Mouse (Mus musculus) liver, embryonic 15.5 days (tissue): ENCODE results near the gene N6amt1. TPM values are rescaled to one million over a fixed set of nuclear protein-coding genes. Genes with fewer than 3 reads are reported as not detected.

Source experiments
- ATAC-seq: fragments of 200-750 bp; cut with Nextera tagmentation; 2 replicates; pipeline ENCODE4 v1.8.0; 2017; ENCODE audit warnings: moderate number of reproducible peaks, mild to moderate bottlenecking, moderate library complexity; ENCODE audit not compliant: insufficient read depth
- H3K27ac ChIP-seq: fragments of 300-500 bp; sonication (generic); replicated peaks from 2 replicates; pipeline ENCODE4 v1.5.1; 2015; ENCODE audit warnings: mild to moderate bottlenecking, inconsistent platforms
- H3K27me3 ChIP-seq: fragments of 300-500 bp; sonication (generic); 2 replicates; pipeline ENCODE4 v1.6.1; 2015; ENCODE audit warnings: mild to moderate bottlenecking, inconsistent platforms
- H3K36me3 ChIP-seq: fragments of 300-500 bp; sonication (generic); replicated peaks from 2 replicates; pipeline ENCODE4 v1.6.1; 2015; ENCODE audit warnings: moderate library complexity, mild to moderate bottlenecking, inconsistent platforms
- H3K4me1 ChIP-seq: fragments of 300-500 bp; sonication (generic); replicated peaks from 2 replicates; pipeline ENCODE4 v1.6.1; 2015; ENCODE audit warnings: inconsistent platforms
- H3K4me2 ChIP-seq: fragments of 300-500 bp; sonication (generic); 2 replicates; pipeline ENCODE4 v1.6.1; 2015; ENCODE audit warnings: moderate library complexity, mild to moderate bottlenecking, inconsistent platforms
- H3K4me3 ChIP-seq: fragments of 300-500 bp; sonication (generic); replicated peaks from 2 replicates; pipeline ENCODE4 v1.5.1; 2015; ENCODE audit warnings: mild to moderate bottlenecking, inconsistent platforms
- H3K9ac ChIP-seq: fragments of 300-500 bp; sonication (generic); 2 replicates; pipeline ENCODE4 v1.6.1; 2015; ENCODE audit warnings: moderate library complexity, mild to moderate bottlenecking, inconsistent platforms
- H3K9me3 ChIP-seq: fragments of 300-500 bp; sonication (generic); replicated peaks from 2 replicates; pipeline ENCODE4 v1.6.1; 2016; ENCODE audit warnings: inconsistent platforms
- WGBS: fragments of 180-500 bp; shearing (Covaris S2); methylation state at CpG from one replicate; pipeline ENCODE4 v1.1.7; 2015; ENCODE audit warnings: mixed read lengths; ENCODE audit not compliant: insufficient replicate concordance; 5-methylcytosine and 5-hydroxymethylcytosine counted together
- polyA plus RNA-seq: library from polyadenylated mRNA; unstranded; fragments of >200 nt; fragmentation: Nextera tagmentation; extraction: Ambion mirVana; gene quantifications from 2 replicates; pipeline ENCODE4 v1.2.1, GENCODE M21; 2015

N6amt1 gene
- polyA plus RNA-seq, 1 experiment from 2014 or later: 6.0 TPM

DNA sequence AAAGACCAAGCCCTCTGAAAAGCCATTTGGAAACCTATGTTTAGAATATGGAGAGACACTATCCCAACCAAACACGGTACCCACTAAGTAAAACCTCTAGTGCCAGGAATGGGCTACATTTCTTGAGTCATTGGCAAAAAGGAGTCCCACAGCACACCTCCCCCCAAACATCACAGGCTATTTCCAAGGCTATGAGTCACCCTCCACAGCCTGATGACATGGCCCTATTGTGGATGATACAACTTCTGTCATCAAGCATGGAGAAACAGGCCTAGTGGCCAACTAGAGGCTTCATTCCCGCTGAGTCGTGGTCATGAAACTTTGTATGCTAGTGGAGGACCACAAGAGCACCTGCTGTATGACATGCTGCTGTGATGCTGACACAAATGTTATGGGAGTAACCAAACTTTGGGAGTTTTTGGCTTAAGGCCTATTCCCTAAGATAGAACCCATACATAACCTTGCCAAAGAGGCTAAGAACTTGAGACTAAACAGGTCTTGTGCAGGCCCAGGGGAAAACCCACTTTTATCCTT is 33.5 kb downstream of the N6amt1 start:
- H3K9me3 ChIP-seq: no peaks in the 10 kb centered on the region
- H3K27ac ChIP-seq: no peak overlapping the region
- no peak overlapping the region for H3K4me3 ChIP-seq
- no peak overlapping the region for H3K9ac ChIP-seq
- peaks cover 60% of the 10 kb centered on the region for H3K36me3 ChIP-seq
- WGBS: 80% methylated on average over 3 of the region's 3 CpGs
- H3K4me2 ChIP-seq: no peak overlapping the region
- no peaks in the 10 kb centered on the region for H3K27me3 ChIP-seq
- H3K4me1 ChIP-seq: no peaks in the 10 kb centered on the region
- no peak for ATAC-seq

DNA sequence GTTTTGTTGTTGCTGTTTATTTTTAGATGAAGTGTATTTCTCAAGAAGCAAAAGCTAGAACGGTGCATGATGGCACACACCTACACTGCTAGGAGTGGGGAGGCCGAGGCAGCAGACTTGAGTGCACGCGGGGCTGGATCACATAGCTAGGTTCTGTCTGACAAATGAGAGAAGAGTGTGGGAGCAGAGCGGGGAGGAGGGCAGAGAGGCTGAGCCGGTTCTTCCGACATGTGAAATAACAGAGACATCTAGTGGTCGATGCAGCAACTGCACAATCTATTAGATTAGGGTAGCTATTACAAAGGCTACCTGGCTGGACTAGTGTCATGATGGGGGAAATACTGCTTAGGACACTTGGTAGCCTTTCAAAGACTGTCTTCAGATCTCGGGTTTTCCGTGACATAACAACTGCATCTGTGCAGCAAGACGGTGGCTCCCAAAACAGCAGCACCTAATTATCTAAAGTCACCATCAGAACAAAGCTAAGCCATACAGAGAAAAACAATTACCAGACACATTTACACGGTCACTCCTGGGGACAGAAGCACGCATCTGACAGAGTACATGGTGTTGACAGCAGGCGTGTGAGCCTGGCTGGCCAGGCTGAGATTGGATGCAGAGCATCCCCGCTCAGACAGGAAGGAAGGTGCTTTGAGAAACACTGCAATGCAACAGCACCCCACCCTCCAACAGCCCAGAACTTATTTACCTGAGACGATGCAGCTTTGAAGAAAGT is 40.0 kb downstream of the N6amt1 start:
- Histone ChIP-seq H3K27ac (no peak overlapping the region), H3K9ac (no peak overlapping the region), H3K4me3 (no peak overlapping the region), H3K4me1 (no peaks in the 10 kb centered on the region), H3K27me3 (no peaks in the 10 kb centered on the region), H3K9me3 (no peaks in the 10 kb centered on the region), H3K4me2 (no peak overlapping the region), H3K36me3 (peaks cover 72% of the 10 kb centered on the region)
- WGBS: 51% methylated on average over 16 of the region's 16 CpGs
- no peak for ATAC-seq

GRCm38 (mm10) chr16:87405001-87405400 is 51.0 kb downstream of the N6amt1 start:
- H3K4me3 ChIP-seq: no peak overlapping the region
- peaks cover 84% of the 10 kb centered on the region for H3K36me3 ChIP-seq
- WGBS: 78% methylated on average over 3 of the region's 3 CpGs

More at GRCm38 (mm10) chr16:87405001-87405400, 51.0 kb downstream of the N6amt1 start:
- peak; percentile 51; the same call in 1 of the 2 replicates for ATAC-seq
- Histone ChIP-seq H3K9ac (no peak overlapping the region), H3K27me3 (no peaks in the 10 kb centered on the region), H3K4me2 (no peak overlapping the region), H3K4me1 (no peaks in the 10 kb centered on the region), H3K9me3 (no peaks in the 10 kb centered on the region), H3K27ac (no peak overlapping the region)

Other genes starting within 250 kb of the N6amt1 start
- gene Ltn1, start 78.4 kb downstream of the N6amt1 start, polyA plus RNA-seq: 10.2 TPM in 2 replicates
- gene Rwdd2b, start 86.4 kb downstream of the N6amt1 start, polyA plus RNA-seq: 3.9 and 4.2 TPM in 2 replicates
- gene Usp16, start 100.5 kb downstream of the N6amt1 start, polyA plus RNA-seq: 15.3 and 16.6 TPM in 2 replicates
- gene Cct8, start 141.7 kb downstream of the N6amt1 start, polyA plus RNA-seq: 208 and 220 TPM in 2 replicates
- gene Map3k7cl, start 199.1 kb downstream of the N6amt1 start, polyA plus RNA-seq: not detected in 2 replicates